8 mouse cellular contexts compared by ENCODE assay signal in genomic region chr10:57743606-57744016, GRCm38 (mm10). TPM values are rescaled to one million over a fixed set of nuclear protein-coding genes. Genes with fewer than 3 reads are reported as not detected.
DNase-seq lines count a peak whose midpoint lies in the region; ATAC-seq and TF ChIP-seq lines count a peak whose summit lies in the region.

No protein-coding gene starts in this region.

- no peak overlapping the region for H3K27ac ChIP-seq in forebrain, postnatal 0 days (ENCODE audit: low read depth, low read length)

- H3K9ac ChIP-seq in forebrain, postnatal 0 days = no peak overlapping the region

- H3K9me3 ChIP-seq in forebrain, postnatal 0 days (ENCODE audit: low read length) = no peaks in the 10 kb centered on the region
- H3K9me3 ChIP-seq in megakaryocyte, embryonic 14.5 days = no peaks in the 10 kb centered on the region

- H3K4me2 ChIP-seq in forebrain, postnatal 0 days (ENCODE audit: low read depth) = peak overlapping the region; percentile 40

- 2% methylated on average over 6 of the region's 6 CpGs for WGBS in forebrain, postnatal 0 days

- no peaks in the 10 kb centered on the region for H3K27me3 ChIP-seq in forebrain, postnatal 0 days (ENCODE audit: insufficient read depth, low read length)
- no peaks in the 10 kb centered on the region for H3K27me3 ChIP-seq in megakaryocyte, embryonic 14.5 days (replicated peaks)

- DNase-seq in gastrocnemius, postnatal 10 days = peak; percentile 13
- DNase-seq in gastrocnemius, postnatal 25 days = no peak
- DNase-seq in c-Kit-positive CD71-negative TER-119-negative erythroid progenitor cells, embryonic 14.5 days (ENCODE audit: low read depth) = peak; percentile 62
- peak; percentile 89 for DNase-seq in forebrain, postnatal 0 days
- DNase-seq in left cerebral cortex, adult 9 months (ENCODE audit: low spot score in 2 of 2) = peak; percentile 23 to 42
- peak; percentile 21 for DNase-seq in right cerebral cortex, postnatal 4 days

- peak overlapping the region; percentile 26 for H3K4me3 ChIP-seq in forebrain, postnatal 0 days (ENCODE audit: low read depth, low read length)
- peak overlapping the region; percentile 80 for H3K4me3 ChIP-seq in megakaryocyte, embryonic 14.5 days (replicated peaks)

- peak; percentile 85 for TF ChIP-seq CTCF in forebrain, postnatal 0 days (IDR thresholded peaks at IDR 0.05; ENCODE audit: low read depth)

- no peaks in the 10 kb centered on the region for H3K4me1 ChIP-seq in forebrain, postnatal 0 days (ENCODE audit: insufficient read depth)
- peaks cover 6% of the 10 kb centered on the region for H3K4me1 ChIP-seq in megakaryocyte, embryonic 14.5 days

- no peaks in the 10 kb centered on the region for H3K36me3 ChIP-seq in forebrain, postnatal 0 days (ENCODE audit: insufficient read depth)
- H3K36me3 ChIP-seq in megakaryocyte, embryonic 14.5 days (replicated peaks; ENCODE audit: low read length) = no peaks in the 10 kb centered on the region

- peak; percentile 83 for ATAC-seq in forebrain, postnatal 0 days
- peak; percentile 72 for ATAC-seq in inflammation-experienced regulatory T-cells, adult 6 months

RNA-seq across cellular contexts. Expression of gene Fabp7, which starts 41.1 kb away (rescaled TPM):
- 1 to 10 TPM; 1.6 to 1.8 TPM for total RNA-seq in gastrocnemius, postnatal 10 days (2021)
- total RNA-seq in gastrocnemius, postnatal 25 days (2021) = not detected
- 1,177 and 1,333 TPM in 2 replicates for total RNA-seq in forebrain, postnatal 0 days (2014; rRNA removed)
- 2,604 and 2,926 TPM in 2 replicates for polyA plus RNA-seq in forebrain, postnatal 0 days (2015; fragmentation: Nextera tagmentation; extraction: Ambion mirVana)
- polyA plus RNA-seq in inflammation-experienced regulatory T-cells, adult 6 months (2017; shearing (Covaris generic)) = not detected
- polyA plus RNA-seq in megakaryocyte, embryonic 14.5 days (2012; ENCODE audit: insufficient read depth, low replicate concordance) = not detected in 2 replicates

RNA-seq across cellular contexts. Expression of gene Smpdl3a, which starts 50.5 kb away (rescaled TPM):
- total RNA-seq in gastrocnemius, postnatal 10 days (2021) = 10 to 100 TPM; 17.2 to 17.5 TPM
- 10 to 100 TPM; 37.6 to 47.7 TPM for total RNA-seq in gastrocnemius, postnatal 25 days (2021)
- 31.0 and 32.5 TPM in 2 replicates for total RNA-seq in forebrain, postnatal 0 days (2014; rRNA removed)
- 37.0 and 38.6 TPM in 2 replicates for polyA plus RNA-seq in forebrain, postnatal 0 days (2015; fragmentation: Nextera tagmentation; extraction: Ambion mirVana)
- 100 to 1,000 TPM; 110 to 180 (median 175) TPM for polyA plus RNA-seq in inflammation-experienced regulatory T-cells, adult 6 months (2017; shearing (Covaris generic))
- polyA plus RNA-seq in megakaryocyte, embryonic 14.5 days (2012; ENCODE audit: insufficient read depth, low replicate concordance) = 2.4 TPM in 1 of 2 replicates, not detected in the other

Comparison
In these comparisons a context has a peak if more than half of its experiments do, and no peak if none do; other contexts are left out.
1. RNA of gene Fabp7, which starts 41.1 kb away (total RNA-seq): 1,177 to 1,333 TPM in forebrain, postnatal 0 days; 1.6 to 1.8 TPM in gastrocnemius, postnatal 10 days and not detected in gastrocnemius, postnatal 25 days; every median in the first group is over 100 times any median in the second.